Mouse (Mus musculus) olfactory bulb, adult 2 months (tissue): Measurements from ENCODE around the gene Spats2l. TPM values are rescaled to one million over a fixed set of nuclear protein-coding genes. Genes with fewer than 3 reads are reported as not detected.

Source experiments
- H3K27ac ChIP-seq: fragments of 200-500 bp; 2 replicates; pipeline ENCODE4 v1.5.1; 2012; ENCODE audit warnings: low read depth, low read length; ENCODE audit not compliant: insufficient read depth
- H3K4me1 ChIP-seq: fragments of 200-500 bp; 2 replicates; pipeline ENCODE4 v1.6.1; 2012; ENCODE audit warnings: low read length; ENCODE audit not compliant: control insufficient read depth, insufficient read depth
- H3K4me3 ChIP-seq: fragments of 200-500 bp; 2 replicates; pipeline ENCODE4 v1.5.1; 2012; ENCODE audit warnings: mild to moderate bottlenecking, low read depth, low read length, moderate library complexity; ENCODE audit not compliant: insufficient read depth
- CTCF ChIP-seq: fragments of 200-500 bp; IDR thresholded peaks from 2 replicates; pipeline ENCODE4 v1.5.1; 2012; ENCODE audit warnings: low read depth, mild to moderate bottlenecking, low read length, moderate library complexity; ENCODE audit not compliant: insufficient read depth
- POLR2A ChIP-seq: fragments of 200-500 bp; IDR thresholded peaks from 2 replicates; pipeline ENCODE4 v1.6.1; 2012; ENCODE audit warnings: mild to moderate bottlenecking, low read depth, low read length, moderate library complexity; ENCODE audit not compliant: insufficient read depth
- whole genome bisulfite sequencing: fragments of 180-500 bp; shearing (Covaris S2); methylation state at CpG from one replicate; pipeline ENCODE4 v1.1.7; 2018; 5-methylcytosine and 5-hydroxymethylcytosine counted together
- polyA plus RNA-seq: library from polyadenylated mRNA; stranded (reverse); fragments of >200 nt; gene quantifications from 2 replicates; pipeline ENCODE4 v1.2.4, GENCODE M21; 2012; ENCODE audit warnings: low replicate concordance; ENCODE audit not compliant: missing spikeins, insufficient read depth, insufficient read length

The Spats2l gene
- polyA plus RNA-seq, 1 experiment = not detected

GRCm38 (mm10) chr1:57976860-57977259 lies 202.9 kb downstream of the Spats2l start:
- TF ChIP-seq CTCF = no peak
- TF ChIP-seq POLR2A = no peak
- no peaks in the 10 kb centered on the region for H3K4me1 ChIP-seq
- 91% methylated on average over 3 of the region's 3 CpGs for WGBS

DNA sequence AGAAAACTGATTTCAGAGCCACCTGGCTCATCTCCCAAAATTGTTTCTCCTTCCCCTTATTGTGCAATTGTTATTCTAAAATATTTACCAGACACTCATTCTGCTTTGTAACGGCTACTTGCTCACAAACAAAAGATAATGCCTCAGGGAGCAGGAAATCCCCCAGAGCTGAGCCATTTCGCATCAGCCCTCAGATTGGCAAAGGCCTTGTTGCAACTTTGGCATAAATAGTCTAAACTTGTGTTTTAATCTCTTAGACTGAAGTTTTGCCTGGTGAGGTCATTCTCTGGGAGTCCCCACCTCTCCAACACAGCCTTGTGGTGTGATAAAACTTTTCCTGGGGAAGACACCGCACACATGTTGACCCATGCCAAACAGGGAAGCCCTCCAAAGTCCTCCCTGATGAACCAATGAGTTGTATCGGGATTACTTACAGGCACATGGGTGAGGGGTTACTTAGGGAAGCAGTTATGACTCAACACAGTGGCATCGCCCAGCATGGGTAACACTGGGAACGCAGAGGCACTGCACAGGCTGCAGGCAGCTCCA lies 215.2 kb downstream of the Spats2l start:
- no peak for TF ChIP-seq CTCF
- TF ChIP-seq POLR2A = no peak

More at GRCm38 (mm10) chr1:57976860-57977259, 202.9 kb downstream of the Spats2l start:
- Histone ChIP-seq H3K27ac (no peak overlapping the region), H3K4me3 (no peak overlapping the region)

DNA sequence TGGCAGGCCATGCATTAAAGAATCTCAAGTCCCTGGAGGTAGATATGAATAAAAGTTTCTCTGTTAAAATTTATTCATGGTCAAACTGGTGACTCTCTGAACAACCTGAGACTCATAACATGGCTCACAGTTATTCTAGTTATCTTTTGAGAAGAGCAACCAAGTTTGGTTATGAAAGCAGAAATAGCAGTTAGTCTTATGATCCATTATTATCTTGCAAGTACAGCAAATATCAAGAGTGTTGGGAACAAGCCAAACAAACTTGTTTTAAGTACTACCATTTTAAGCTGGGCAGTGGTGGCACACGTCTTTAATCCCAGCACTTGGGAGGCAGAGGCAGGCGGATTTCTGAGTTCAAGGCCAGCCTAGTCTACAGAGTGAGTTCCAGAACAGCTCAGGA lies 217.3 kb downstream of the Spats2l start:
- TF ChIP-seq POLR2A (no peak), CTCF (no peak)
- Histone ChIP-seq H3K27ac (no peak overlapping the region), H3K4me1 (peaks cover 3% of the 10 kb centered on the region), H3K4me3 (no peak overlapping the region)
- 79% methylated on average over 2 of the region's 2 CpGs for WGBS

More for the DNA sequence above, 215.2 kb downstream of the Spats2l start:
- Histone ChIP-seq H3K4me1 (no peaks in the 10 kb centered on the region), H3K4me3 (no peak overlapping the region), H3K27ac (no peak overlapping the region)
- WGBS = 40% methylated on average over 6 of the region's 6 CpGs

DNA sequence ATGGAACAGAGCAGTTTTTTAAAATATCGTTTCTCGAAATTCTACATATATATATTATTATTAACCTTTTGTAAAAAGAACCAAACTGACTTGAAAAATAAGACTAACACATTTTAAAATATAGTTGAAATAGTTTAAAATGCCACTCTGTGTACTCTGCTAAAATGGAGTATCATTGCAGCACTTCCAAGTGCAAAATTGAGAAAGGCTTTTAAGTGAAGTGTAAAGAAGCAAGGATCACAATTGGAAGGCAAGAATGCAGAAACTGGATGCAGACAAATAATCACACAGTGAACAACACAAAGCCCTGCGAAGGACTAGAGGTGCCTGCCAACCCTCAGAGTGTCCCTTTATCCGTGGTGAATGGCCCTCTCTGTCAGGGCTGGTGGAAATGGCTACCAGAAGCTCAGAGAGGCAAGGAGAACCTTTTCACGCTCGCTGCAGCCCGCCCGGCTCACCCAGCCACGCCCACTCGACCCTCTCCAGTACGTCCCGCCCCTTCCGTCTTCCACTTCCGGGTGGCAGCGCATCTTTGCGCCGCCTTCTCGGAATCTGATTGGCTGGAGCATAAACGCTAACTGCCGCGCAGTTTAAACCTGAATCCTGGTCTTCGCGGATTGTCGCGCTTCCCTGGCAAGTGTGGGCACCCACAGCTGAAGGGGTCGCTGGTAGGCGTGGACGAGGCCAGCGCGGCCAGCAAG lies 221.6 kb downstream of the Spats2l start, which contains the start of gene Sgo2a:
Gene Sgo2a, plus strand, starts transcription at position 540 of the 701 bp plus-strand sequence.
- 6% methylated on average over 30 of the region's 30 CpGs for WGBS
- TF ChIP-seq POLR2A = peak; percentile 82
- no peak for TF ChIP-seq CTCF
- Histone ChIP-seq H3K4me3 (peak within 1 kb of the TSS; percentile 73), H3K4me1 (peaks cover 7% of the 10 kb centered on the region), H3K27ac (peak within 1 kb of the TSS; percentile 74)

DNA sequence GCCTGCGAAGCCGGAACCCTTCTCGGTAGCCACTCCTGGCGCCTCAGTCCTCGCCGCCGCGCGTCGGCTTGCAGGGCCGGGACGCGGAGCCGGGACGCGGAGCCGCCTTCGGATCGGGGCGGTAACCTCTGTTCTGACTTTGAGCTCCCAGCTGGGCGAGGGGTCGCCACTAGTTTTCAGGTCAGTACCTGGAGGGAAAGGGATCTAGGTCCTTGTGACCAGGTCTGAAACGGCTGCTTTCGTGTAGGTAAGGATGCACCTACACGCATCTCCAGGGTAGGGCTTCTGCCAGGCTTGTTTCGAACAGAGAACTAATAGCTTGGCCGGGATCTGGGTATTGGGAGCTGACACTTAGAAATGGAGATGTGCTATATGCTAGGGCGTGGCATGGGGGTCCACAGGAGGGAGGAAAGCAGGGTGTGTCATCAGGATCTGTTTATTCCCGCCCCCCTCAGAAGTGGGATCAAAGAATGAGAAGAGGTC lies 222.2 kb downstream of the Spats2l start:
- under 1% methylated on average over 29 of the region's 29 CpGs for WGBS
- Histone ChIP-seq H3K4me3 (peak overlapping the region; percentile 73), H3K27ac (no peak overlapping the region), H3K4me1 (peaks cover 7% of the 10 kb centered on the region)
- TF ChIP-seq POLR2A (no peak), CTCF (no peak)

Other genes starting within 250 kb of the Spats2l start
- gene Sgo2a, start 221.8 kb downstream of the Spats2l start, polyA plus RNA-seq = not detected in 2 replicates
- not detected in 2 replicates for gene Kctd18, start 244.8 kb downstream of the Spats2l start, polyA plus RNA-seq